Mouse (Mus musculus): ENCODE results near the gene Vasp. TPM values are rescaled to one million over a fixed set of nuclear protein-coding genes. Genes with fewer than 3 reads are reported as not detected.

Gene Vasp
- total and polyA plus RNA-seq, 3 experiments: 130 to 185 TPM; not detected in 1

DNA sequence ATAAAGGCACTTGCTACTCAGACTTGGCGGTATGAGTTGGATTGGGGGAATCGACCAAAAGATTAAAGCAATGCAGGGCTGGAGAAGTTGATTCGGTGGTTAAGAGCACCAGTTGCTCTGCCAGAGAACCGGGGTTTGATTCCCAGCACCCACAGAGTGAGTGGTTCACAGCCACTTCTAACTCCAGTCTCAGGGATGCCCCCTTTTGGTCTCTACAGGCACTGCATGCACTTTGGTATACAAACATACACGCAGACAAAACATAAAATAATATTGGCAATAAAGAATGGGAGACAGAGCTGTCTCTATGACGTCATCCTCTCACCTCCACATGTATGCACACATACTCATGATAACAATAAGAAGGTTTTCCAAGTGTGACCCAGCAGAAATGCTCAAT is 25.4 kb upstream of the Vasp start:
- peak in 2 of 3 experiments; percentile 35 to 39; a peak in 4 of 6 replicates for TF ChIP-seq CTCF (IDR thresholded peaks at IDR 0.05 in 2 of 3, conservative IDR thresholded peaks at IDR 0.05 in 1 of 3; ENCODE audit: control insufficient read depth in 1 of 3, insufficient read depth in 1 of 3, low read depth in 2 of 3, low read length in 3 of 3, poor library complexity in 1 of 3, severe bottlenecking in 1 of 3)
- no peak for TF ChIP-seq GABPA (IDR thresholded peaks at IDR 0.05; ENCODE audit: low read depth, low read length)
- no peak for TF ChIP-seq BHLHE40 (IDR thresholded peaks at IDR 0.05; ENCODE audit: borderline replicate concordance, low read depth, low read length)
- no peak for TF ChIP-seq TCF12 (IDR thresholded peaks at IDR 0.05; ENCODE audit: low read depth, low read length)
- no peak for TF ChIP-seq SIN3A (IDR thresholded peaks at IDR 0.05; ENCODE audit: low read length)

DNA sequence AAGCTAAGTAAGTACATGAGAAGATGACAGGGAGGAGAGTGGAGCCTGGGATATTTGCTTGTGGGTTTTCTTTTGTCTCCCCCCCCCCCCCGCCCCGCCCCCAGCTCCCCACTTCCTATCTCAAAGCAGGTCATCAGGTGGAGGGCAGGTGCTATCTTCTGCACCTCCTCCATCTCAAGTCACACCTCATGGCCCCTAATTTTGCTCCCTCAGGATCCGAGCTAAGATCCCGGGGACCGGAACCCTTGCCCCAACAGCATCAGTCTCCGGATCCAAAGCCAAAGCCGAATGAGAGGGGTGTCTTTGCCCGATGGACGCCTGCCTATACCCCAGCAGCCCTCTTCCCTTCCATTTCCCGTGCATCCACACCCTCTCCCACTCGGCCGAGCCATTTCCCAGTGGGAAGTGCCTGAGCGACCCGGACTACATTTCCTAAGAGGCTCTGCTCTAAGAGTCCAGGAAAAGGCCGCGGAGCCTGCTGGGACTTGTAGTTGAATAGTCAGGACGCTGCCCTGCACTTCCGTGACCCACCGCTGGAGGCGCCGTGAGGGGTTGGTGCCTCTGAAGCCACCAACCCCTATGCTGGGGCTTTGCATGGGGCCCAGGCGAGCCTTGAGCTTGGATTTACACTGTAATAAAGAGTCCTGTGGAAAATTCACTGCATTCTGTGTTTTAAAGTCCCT is 24.0 kb upstream of the Vasp start:
- Histone ChIP-seq H3K79me2 (ENCODE audit: control insufficient read depth, insufficient read depth, low read length, poor library complexity) (no peaks in the 10 kb centered on the region), H3K9me3 (replicated peaks; ENCODE audit: insufficient read depth, low read length) (no peaks in the 10 kb centered on the region), H3K9ac (ENCODE audit: control insufficient read depth, low read depth, low read length, poor library complexity, severe bottlenecking) (peak overlapping the region; percentile 41; the same call in 1 of the 2 replicates), H3K27ac (ENCODE audit: control insufficient read depth, low read depth, low read length) (no peak overlapping the region), H3K4me3 (ENCODE audit: control insufficient read depth in 1 of 2, insufficient read depth in 1 of 2, low read depth in 2 of 2, low read length in 2 of 2) (peak overlapping the region; percentile 55 to 64), H3K36me3 (ENCODE audit: control insufficient read depth in 1 of 2, insufficient read depth in 2 of 2, low read length in 2 of 2) (peaks cover 0 to 5% of the 10 kb centered on the region in 2 experiments; a peak in 1 of 4 replicates), H3K4me1 (ENCODE audit: control insufficient read depth in 1 of 2, insufficient read depth in 2 of 2, low read length in 2 of 2) (peaks cover 0 to 14% of the 10 kb centered on the region in 2 experiments; a peak in 2 of 4 replicates), H3K27me3 (ENCODE audit: control insufficient read depth in 1 of 2, insufficient read depth in 2 of 2, low read length in 2 of 2) (no peaks in the 10 kb centered on the region)
- no peak for TF ChIP-seq RAD21 (IDR thresholded peaks at IDR 0.05; ENCODE audit: low read depth, low read length)
- peak; percentile 93 for TF ChIP-seq ELF1 (IDR thresholded peaks at IDR 0.05; ENCODE audit: low read depth, low read length)
- TF ChIP-seq SIN3A (IDR thresholded peaks at IDR 0.05; ENCODE audit: low read length): no peak; the same call in 1 of the 2 replicates
- TF ChIP-seq KAT2A (conservative IDR thresholded peaks at IDR 0.05; ENCODE audit: low read depth, low read length): peak; percentile 93
- no peak for TF ChIP-seq USF2 (IDR thresholded peaks at IDR 0.05; ENCODE audit: borderline replicate concordance in 1 of 2, insufficient read depth in 1 of 2, low read depth in 1 of 2, low read length in 2 of 2)
- no peak for TF ChIP-seq SMC3 (IDR thresholded peaks at IDR 0.05; ENCODE audit: low read depth, low read length)
- no peak for TF ChIP-seq MAZ (IDR thresholded peaks at IDR 0.05; ENCODE audit: low read depth, low read length)
- TF ChIP-seq CHD2 (IDR thresholded peaks at IDR 0.05; ENCODE audit: low read length): no peak
- TF ChIP-seq MYB (IDR thresholded peaks at IDR 0.05; ENCODE audit: low read depth, low read length): no peak
- TF ChIP-seq CTCF (IDR thresholded peaks at IDR 0.05 in 2 of 3, conservative IDR thresholded peaks at IDR 0.05 in 1 of 3; ENCODE audit: control insufficient read depth in 1 of 3, insufficient read depth in 1 of 3, low read depth in 2 of 3, low read length in 3 of 3, poor library complexity in 1 of 3, severe bottlenecking in 1 of 3): peak; percentile 74 to 80 (median 78)
- TF ChIP-seq HCFC1 (IDR thresholded peaks at IDR 0.05; ENCODE audit: low read depth, low read length): peak; percentile 99
- no peak for TF ChIP-seq TBP (IDR thresholded peaks at IDR 0.05; ENCODE audit: low read depth, low read length)
- TF ChIP-seq ZKSCAN1 (IDR thresholded peaks at IDR 0.05; ENCODE audit: low read depth, low read length): no peak
- TF ChIP-seq TCF12 (IDR thresholded peaks at IDR 0.05; ENCODE audit: low read depth, low read length): no peak
- no peak for TF ChIP-seq GATA1 (IDR thresholded peaks at IDR 0.05; ENCODE audit: low read depth, low read length)
- peak; percentile 90 for DNase-seq (ENCODE audit: low read depth, low spot score)

More for the DNA sequence above, 25.4 kb upstream of the Vasp start:
- H3K27ac ChIP-seq (ENCODE audit: control insufficient read depth, low read depth, low read length): no peak overlapping the region
- no peak overlapping the region for H3K9ac ChIP-seq (ENCODE audit: control insufficient read depth, low read depth, low read length, poor library complexity, severe bottlenecking)
- H3K4me3 ChIP-seq (ENCODE audit: control insufficient read depth in 1 of 2, insufficient read depth in 1 of 2, low read depth in 2 of 2, low read length in 2 of 2): no peak overlapping the region
- H3K36me3 ChIP-seq (ENCODE audit: control insufficient read depth in 1 of 2, insufficient read depth in 2 of 2, low read length in 2 of 2): no peaks in the 10 kb centered on the region
- H3K4me1 ChIP-seq (ENCODE audit: control insufficient read depth in 1 of 2, insufficient read depth in 2 of 2, low read length in 2 of 2): peaks cover 0 to 8% of the 10 kb centered on the region in 2 experiments; a peak in 2 of 4 replicates
- H3K79me2 ChIP-seq (ENCODE audit: control insufficient read depth, insufficient read depth, low read length, poor library complexity): no peaks in the 10 kb centered on the region
- peak; percentile 47 for DNase-seq (ENCODE audit: low read depth, low spot score)
- H3K9me3 ChIP-seq (replicated peaks; ENCODE audit: insufficient read depth, low read length): no peaks in the 10 kb centered on the region
- no peaks in the 10 kb centered on the region for H3K27me3 ChIP-seq (ENCODE audit: control insufficient read depth in 1 of 2, insufficient read depth in 2 of 2, low read length in 2 of 2)
